Mouse (Mus musculus) E14TG2a.4 (cell line): ENCODE results near the gene Zfand2b.

Experiments
- CTCF ChIP-seq: conservative IDR thresholded peaks from 2 replicates; pipeline ENCODE4 v1.5.1; 2014; ENCODE audit warnings: low read length
- NANOG ChIP-seq: IDR thresholded peaks from 2 replicates; pipeline ENCODE4 v1.6.1; 2014; ENCODE audit warnings: borderline replicate concordance, low read length, mixed read lengths
- POU5F1 ChIP-seq: IDR thresholded peaks from 2 replicates; pipeline ENCODE4 v1.6.1; 2014; ENCODE audit warnings: low read length, borderline replicate concordance

DNA sequence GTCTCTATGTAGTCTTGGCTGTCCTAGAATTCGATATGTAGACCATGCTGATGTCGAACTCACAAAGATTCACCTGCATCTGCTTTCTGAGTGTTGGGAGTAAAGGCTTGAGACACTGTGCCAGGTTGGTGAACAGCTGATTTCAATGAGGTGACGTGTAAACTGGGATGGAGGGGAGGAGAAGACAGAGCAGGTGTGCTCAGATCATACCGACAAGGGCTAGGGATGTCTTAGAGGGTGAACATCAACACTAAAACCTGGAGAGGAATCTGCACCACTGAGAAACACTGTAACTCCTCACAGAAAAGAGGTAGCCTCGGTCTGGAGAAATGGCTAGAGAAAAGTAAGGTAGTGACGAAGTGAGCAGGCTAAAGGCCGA is 364 bp upstream of the Zfand2b start:
- no peak for TF ChIP-seq CTCF
- no peak for TF ChIP-seq POU5F1
- no peak for TF ChIP-seq NANOG
